Mouse (Mus musculus) telencephalon, adult 2 months (tissue): ENCODE data around the gene 4430402I18Rik.

Experiments
- DNase-seq: peaks from one replicate; pipeline ENCODE4 v3.0.0-alpha.2; 2011; ENCODE audit warnings: low read depth, low spot score

The 4430402I18Rik gene

GRCm38 (mm10) chr19:28902111-28902510, 65.5 kb downstream of the 4430402I18Rik start:
- DNase-seq = no peak

- DNase-seq = no peak
Observed at GRCm38 (mm10) chr19:28900771-28901170, 66.8 kb downstream of the 4430402I18Rik start.

GRCm38 (mm10) chr19:28897497-28897896, 70.1 kb downstream of the 4430402I18Rik start:
- DNase-seq = no peak

- peak; percentile 48 for DNase-seq
Observed at GRCm38 (mm10) chr19:28896639-28897038, 71.0 kb downstream of the 4430402I18Rik start.

GRCm38 (mm10) chr19:28891864-28892263, 75.7 kb downstream of the 4430402I18Rik start:
- DNase-seq = no peak

- DNase-seq = no peak
Observed at GRCm38 (mm10) chr19:28891238-28891637, 76.4 kb downstream of the 4430402I18Rik start.

GRCm38 (mm10) chr19:28889251-28889650, 78.3 kb downstream of the 4430402I18Rik start:
- DNase-seq = no peak

- no peak for DNase-seq
Observed at GRCm38 (mm10) chr19:28888496-28888895, 79.1 kb downstream of the 4430402I18Rik start.

- DNase-seq = no peak
Observed at GRCm38 (mm10) chr19:28883126-28883525, 84.5 kb downstream of the 4430402I18Rik start.

- DNase-seq = no peak
Observed at GRCm38 (mm10) chr19:28879476-28879875, 88.1 kb downstream of the 4430402I18Rik start.

- no peak for DNase-seq
Observed at GRCm38 (mm10) chr19:28870351-28870750, 97.2 kb downstream of the 4430402I18Rik start.

GRCm38 (mm10) chr19:28869251-28869855, 98.2 kb downstream of the 4430402I18Rik start:
- DNase-seq = no peak

GRCm38 (mm10) chr19:28865501-28865900, 102.1 kb downstream of the 4430402I18Rik start:
- DNase-seq = no peak

- DNase-seq = no peak
Observed at GRCm38 (mm10) chr19:28864981-28865380, 102.6 kb downstream of the 4430402I18Rik start.

GRCm38 (mm10) chr19:28863626-28864025, 104.0 kb downstream of the 4430402I18Rik start:
- DNase-seq = no peak

GRCm38 (mm10) chr19:28860246-28860645, 107.4 kb downstream of the 4430402I18Rik start:
- no peak for DNase-seq

GRCm38 (mm10) chr19:28854831-28855230, 112.8 kb downstream of the 4430402I18Rik start:
- no peak for DNase-seq

- no peak for DNase-seq
Observed at GRCm38 (mm10) chr19:28852001-28852400, 115.6 kb downstream of the 4430402I18Rik start.

GRCm38 (mm10) chr19:28850510-28850909, 117.1 kb downstream of the 4430402I18Rik start:
- no peak for DNase-seq

- DNase-seq = no peak
Observed at GRCm38 (mm10) chr19:28844946-28845710, 122.5 kb downstream of the 4430402I18Rik start.
